Mouse (Mus musculus) spleen, adult 12 weeks (tissue): Measurements from ENCODE around the gene Pigl.
"Not testable (repeated sequence)": the region's sequence is repeated elsewhere in the genome, so short reads cannot be mapped to it uniquely, and the experiment has no call there.

Source experiments
- DNase-seq: peaks from one replicate; pipeline ENCODE4 v3.0.0; 2022; ENCODE audit warnings: low spot score

Pigl gene

GRCm38 (mm10) chr11:62467289-62467688 is 9.0 kb downstream of the Pigl start:
- DNase-seq, result not testable (repeated sequence)

- DNase-seq, result no peak
Observed at GRCm38 (mm10) chr11:62470451-62470850, 12.2 kb downstream of the Pigl start.

GRCm38 (mm10) chr11:62473516-62473915 is 15.3 kb downstream of the Pigl start:
- DNase-seq, result no peak

GRCm38 (mm10) chr11:62476156-62476555 is 17.9 kb downstream of the Pigl start:
- DNase-seq, result no peak

GRCm38 (mm10) chr11:62478931-62479330 is 20.7 kb downstream of the Pigl start:
- DNase-seq, result no peak

- no peak for DNase-seq
Observed at GRCm38 (mm10) chr11:62479581-62479980, 21.3 kb downstream of the Pigl start.

- DNase-seq, result no peak
Observed at GRCm38 (mm10) chr11:62486949-62487348, 28.7 kb downstream of the Pigl start.

GRCm38 (mm10) chr11:62487540-62488350 is 29.5 kb downstream of the Pigl start:
- DNase-seq, result no peak

- DNase-seq, result no peak
Observed at GRCm38 (mm10) chr11:62493701-62494100, 35.4 kb downstream of the Pigl start.

GRCm38 (mm10) chr11:62494754-62495275 is 36.6 kb downstream of the Pigl start:
- no peak for DNase-seq

GRCm38 (mm10) chr11:62495276-62495801 is 37.1 kb downstream of the Pigl start:
- DNase-seq, result no peak

GRCm38 (mm10) chr11:62496151-62496715 is 38.0 kb downstream of the Pigl start:
- no peak for DNase-seq

GRCm38 (mm10) chr11:62497181-62497580 is 38.9 kb downstream of the Pigl start:
- no peak for DNase-seq

- no peak for DNase-seq
Observed at GRCm38 (mm10) chr11:62498802-62499201, 40.5 kb downstream of the Pigl start.

- no peak for DNase-seq
Observed at GRCm38 (mm10) chr11:62500529-62500928, 42.3 kb downstream of the Pigl start.

GRCm38 (mm10) chr11:62507683-62508082 is 49.4 kb downstream of the Pigl start:
- DNase-seq, result no peak

- DNase-seq, result not testable (repeated sequence)
Observed at GRCm38 (mm10) chr11:62508365-62508764, 50.1 kb downstream of the Pigl start.

- DNase-seq, result not testable (repeated sequence)
Observed at GRCm38 (mm10) chr11:62508816-62509215, 50.6 kb downstream of the Pigl start.

- DNase-seq, result no peak
Observed at GRCm38 (mm10) chr11:62509571-62509970, 51.3 kb downstream of the Pigl start.

- no peak for DNase-seq
Observed at GRCm38 (mm10) chr11:62510956-62511355, 52.7 kb downstream of the Pigl start.

GRCm38 (mm10) chr11:62511444-62512202 is 53.4 kb downstream of the Pigl start:
- DNase-seq, result no peak

GRCm38 (mm10) chr11:62512529-62513080 is 54.3 kb downstream of the Pigl start:
- DNase-seq, result no peak
